Mouse (Mus musculus): ENCODE results near the gene Adamts9. TPM values are rescaled to one million over a fixed set of nuclear protein-coding genes. Genes with fewer than 3 reads are reported as not detected.

The Adamts9 gene
- polyA plus RNA-seq (2015; fragmentation: Nextera tagmentation; extraction: Ambion mirVana): 9.8 and 11.2 TPM in 2 replicates

DNA sequence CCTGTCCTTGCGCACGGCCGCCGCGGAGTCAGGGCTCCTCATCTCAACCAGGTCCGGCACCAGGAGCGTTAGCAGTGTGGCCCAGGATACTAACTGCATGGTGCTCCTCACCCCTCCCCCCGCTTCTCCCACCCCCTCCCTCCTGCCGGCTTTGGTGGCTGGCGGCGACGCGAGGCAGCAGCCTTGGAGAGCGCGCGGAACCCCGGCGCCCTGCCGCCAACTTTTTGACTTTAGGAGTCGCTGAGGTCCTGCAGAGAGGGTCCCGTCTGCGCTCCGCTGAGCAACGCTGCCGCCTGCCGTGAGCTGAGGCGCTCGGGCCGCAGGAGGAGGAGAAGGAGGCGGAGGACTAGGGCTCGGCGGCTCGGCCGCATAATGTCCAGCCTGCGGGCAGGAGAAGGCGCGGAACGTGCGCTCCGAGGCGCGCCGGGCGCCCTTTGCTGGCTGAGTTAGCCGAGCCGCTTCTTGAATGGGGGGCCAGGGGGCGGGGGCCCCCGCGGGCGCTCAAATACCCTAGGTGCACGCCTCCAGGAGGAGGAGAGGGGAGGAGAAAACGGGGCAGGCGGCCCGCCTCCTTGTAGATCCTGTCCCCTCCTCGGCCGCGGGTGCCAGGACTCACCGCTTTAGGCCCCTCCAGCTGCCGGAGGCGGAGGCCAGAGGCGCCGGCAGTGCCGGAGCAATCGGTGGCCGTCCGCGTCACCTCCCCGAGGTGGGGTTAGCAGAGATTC, at the start of gene Adamts9:
TSS of gene Adamts9 (minus strand) at position 436 of the 725 bp plus-strand sequence.
- peak within 1 kb of the TSS; percentile 90 for H3K9ac ChIP-seq
- no peaks in the 10 kb centered on the region for H3K9me3 ChIP-seq
- peak within 1 kb of the TSS; percentile 97 for H3K27ac ChIP-seq
- H3K27me3 ChIP-seq: no peaks in the 10 kb centered on the region
- under 1% methylated on average over 67 of the region's 68 CpGs for WGBS
- peak; percentile 85 for ATAC-seq (ENCODE audit: borderline replicate concordance, extremely low read depth, low FRiP score, low TSS enrichment)
- no peaks in the 10 kb centered on the region for H3K36me3 ChIP-seq
- peak within 1 kb of the TSS; percentile 73 for H3K4me3 ChIP-seq
- H3K4me2 ChIP-seq: peak within 1 kb of the TSS; percentile 89
- peaks cover 22% of the 10 kb centered on the region for H3K4me1 ChIP-seq

DNA sequence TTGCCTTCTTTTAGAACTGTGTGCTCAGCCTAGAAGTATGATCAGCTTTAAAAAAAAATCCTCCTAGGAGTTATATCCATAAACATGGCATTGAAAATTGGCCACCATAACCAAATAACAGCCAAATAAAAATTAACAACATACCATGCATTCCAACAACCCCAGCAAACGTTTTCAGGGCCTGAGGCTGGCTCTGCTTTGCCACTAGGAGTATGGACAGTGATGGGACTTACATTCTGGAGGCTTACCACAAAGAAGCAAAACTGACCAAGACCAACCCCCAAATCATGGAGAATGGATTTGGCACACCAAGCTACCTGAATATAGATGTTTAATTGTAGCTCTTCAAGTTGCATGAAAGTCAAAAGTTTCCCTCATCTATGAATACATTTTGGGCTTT, 48.3 kb upstream of the Adamts9 start:
- H3K4me1 ChIP-seq: peaks cover 20% of the 10 kb centered on the region
- ATAC-seq (ENCODE audit: borderline replicate concordance, extremely low read depth, low FRiP score, low TSS enrichment): no peak
- H3K27me3 ChIP-seq: no peaks in the 10 kb centered on the region
- no peak overlapping the region for H3K4me3 ChIP-seq
- WGBS: 10% methylated on average over 1 of the region's 1 CpGs
- no peak overlapping the region for H3K4me2 ChIP-seq
- no peak overlapping the region for H3K9ac ChIP-seq
- H3K9me3 ChIP-seq: no peaks in the 10 kb centered on the region
- no peaks in the 10 kb centered on the region for H3K36me3 ChIP-seq
- no peak overlapping the region for H3K27ac ChIP-seq

DNA sequence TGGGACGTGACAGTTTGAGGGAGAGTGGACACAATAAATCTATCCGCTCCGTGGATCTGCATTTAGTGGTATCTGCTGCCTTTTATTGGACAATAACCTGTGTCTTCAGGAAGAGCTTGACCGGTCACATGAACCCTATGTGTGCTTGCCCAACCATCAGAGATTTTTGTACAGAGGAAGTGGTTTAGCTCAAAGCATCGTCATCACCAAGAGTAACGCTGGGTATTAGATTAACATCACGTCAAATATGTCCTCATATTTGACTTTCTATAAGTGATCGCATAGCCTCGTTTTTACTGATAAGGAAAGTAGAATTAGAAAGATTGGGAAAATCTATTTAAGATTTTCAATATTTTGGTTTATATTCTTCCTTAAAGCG, 45.3 kb upstream of the Adamts9 start:
- Histone ChIP-seq H3K27me3 (no peaks in the 10 kb centered on the region), H3K27ac (no peak overlapping the region), H3K36me3 (no peaks in the 10 kb centered on the region), H3K9me3 (no peaks in the 10 kb centered on the region), H3K9ac (no peak overlapping the region), H3K4me1 (peaks cover 20% of the 10 kb centered on the region), H3K4me2 (no peak overlapping the region), H3K4me3 (no peak overlapping the region)
- ATAC-seq (ENCODE audit: borderline replicate concordance, extremely low read depth, low FRiP score, low TSS enrichment): no peak
- WGBS: 64% methylated on average over 10 of the region's 10 CpGs

DNA sequence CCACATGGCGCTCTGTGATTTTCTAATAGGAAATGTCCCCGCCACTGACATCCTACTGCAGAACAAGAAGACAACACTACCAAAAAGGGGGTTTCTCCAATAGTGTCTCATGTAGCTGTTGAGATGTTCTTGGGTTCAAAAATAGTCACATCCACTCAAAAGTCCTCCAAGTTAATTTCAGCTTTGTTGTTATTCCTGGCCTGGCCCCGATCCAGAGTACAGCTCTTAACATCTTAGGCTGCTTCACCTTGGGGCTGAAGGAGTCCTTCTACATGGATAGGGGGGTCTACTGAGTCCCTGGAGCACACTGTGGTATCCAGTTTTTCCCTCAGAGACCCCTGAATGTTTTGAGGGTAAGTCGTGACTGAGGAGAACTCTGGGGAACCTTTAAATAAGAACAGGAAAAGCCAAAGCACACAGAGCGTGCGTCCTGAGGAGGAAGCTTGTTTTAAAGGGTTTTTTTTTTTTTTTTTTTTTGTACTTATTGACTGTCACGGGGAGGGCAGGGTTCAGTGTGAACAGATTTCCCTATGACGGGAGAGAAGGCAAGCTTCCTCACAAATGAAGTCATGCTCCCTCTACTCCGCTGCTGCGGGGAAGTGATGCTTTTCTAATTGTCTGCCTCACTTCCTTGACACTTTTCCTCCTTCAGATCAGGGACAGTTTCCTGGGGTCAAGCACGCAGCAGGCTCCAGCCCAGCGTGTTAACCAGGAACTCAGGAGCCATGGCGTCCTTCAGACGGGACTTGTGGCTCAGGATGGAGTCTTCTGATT, 44.7 kb upstream of the Adamts9 start:
- Histone ChIP-seq H3K27me3 (no peaks in the 10 kb centered on the region), H3K9ac (no peak overlapping the region), H3K27ac (no peak overlapping the region), H3K9me3 (no peaks in the 10 kb centered on the region), H3K4me2 (0 out of 2 replicates have a peak overlapping the region, but pooled peaks have one; percentile 4), H3K4me1 (peaks cover 22% of the 10 kb centered on the region), H3K36me3 (no peaks in the 10 kb centered on the region), H3K4me3 (no peak overlapping the region)
- ATAC-seq (ENCODE audit: borderline replicate concordance, extremely low read depth, low FRiP score, low TSS enrichment): no peak
- WGBS: 42% methylated on average over 14 of the region's 14 CpGs

DNA sequence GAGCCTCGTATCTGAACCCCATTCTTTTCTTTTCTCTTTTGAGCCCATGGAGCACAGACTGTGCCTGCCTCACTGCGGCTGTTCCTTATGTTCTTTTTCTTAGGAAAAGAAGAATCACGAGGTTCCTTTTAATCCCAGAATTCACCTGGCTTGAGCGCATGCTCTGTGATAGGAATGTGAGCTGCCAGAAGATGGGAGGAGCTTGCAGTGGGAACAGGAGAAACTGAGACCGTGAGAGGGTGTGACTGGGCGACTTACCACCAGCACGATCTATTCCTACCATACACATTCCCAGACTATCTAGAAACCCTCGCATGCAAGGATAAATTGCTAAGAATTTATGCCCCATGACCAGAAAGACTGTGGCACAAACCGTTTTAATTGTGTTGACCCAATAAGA, 44.1 kb upstream of the Adamts9 start:
- Histone ChIP-seq H3K27ac (no peak overlapping the region), H3K9ac (no peak overlapping the region), H3K4me3 (no peak overlapping the region), H3K4me2 (no peak overlapping the region), H3K36me3 (no peaks in the 10 kb centered on the region), H3K27me3 (no peaks in the 10 kb centered on the region), H3K9me3 (no peaks in the 10 kb centered on the region), H3K4me1 (peaks cover 22% of the 10 kb centered on the region)
- no peak for ATAC-seq (ENCODE audit: borderline replicate concordance, extremely low read depth, low FRiP score, low TSS enrichment)
- 77% methylated on average over 9 of the region's 9 CpGs for WGBS

DNA sequence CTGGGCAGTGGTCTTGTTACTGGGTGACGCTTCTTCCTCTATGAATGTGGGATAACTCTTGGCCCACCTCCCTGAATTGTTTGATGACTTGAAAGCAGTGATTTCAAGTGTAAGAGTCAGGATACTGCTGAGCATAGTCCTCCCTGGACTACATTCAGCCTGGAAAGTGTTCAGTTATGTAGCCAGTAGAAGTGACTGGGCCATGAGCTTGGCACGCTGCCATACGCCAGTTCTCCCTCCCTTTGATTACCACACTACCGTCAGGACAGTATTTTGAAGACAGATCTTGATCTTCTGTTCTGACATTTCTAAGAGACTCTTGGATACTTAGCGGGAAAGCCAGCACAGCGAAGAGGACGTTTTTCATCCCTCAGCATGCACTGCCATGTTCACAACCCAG, 40.1 kb upstream of the Adamts9 start:
- Histone ChIP-seq H3K27ac (no peak overlapping the region), H3K4me3 (no peak overlapping the region), H3K9ac (no peak overlapping the region), H3K4me2 (no peak overlapping the region), H3K36me3 (no peaks in the 10 kb centered on the region), H3K4me1 (peaks cover 9% of the 10 kb centered on the region), H3K9me3 (no peaks in the 10 kb centered on the region), H3K27me3 (no peaks in the 10 kb centered on the region)
- peak; percentile 69; the same call in 1 of the 2 replicates for ATAC-seq (ENCODE audit: borderline replicate concordance, extremely low read depth, low FRiP score, low TSS enrichment)
- WGBS: 42% methylated on average over 7 of the region's 7 CpGs

DNA sequence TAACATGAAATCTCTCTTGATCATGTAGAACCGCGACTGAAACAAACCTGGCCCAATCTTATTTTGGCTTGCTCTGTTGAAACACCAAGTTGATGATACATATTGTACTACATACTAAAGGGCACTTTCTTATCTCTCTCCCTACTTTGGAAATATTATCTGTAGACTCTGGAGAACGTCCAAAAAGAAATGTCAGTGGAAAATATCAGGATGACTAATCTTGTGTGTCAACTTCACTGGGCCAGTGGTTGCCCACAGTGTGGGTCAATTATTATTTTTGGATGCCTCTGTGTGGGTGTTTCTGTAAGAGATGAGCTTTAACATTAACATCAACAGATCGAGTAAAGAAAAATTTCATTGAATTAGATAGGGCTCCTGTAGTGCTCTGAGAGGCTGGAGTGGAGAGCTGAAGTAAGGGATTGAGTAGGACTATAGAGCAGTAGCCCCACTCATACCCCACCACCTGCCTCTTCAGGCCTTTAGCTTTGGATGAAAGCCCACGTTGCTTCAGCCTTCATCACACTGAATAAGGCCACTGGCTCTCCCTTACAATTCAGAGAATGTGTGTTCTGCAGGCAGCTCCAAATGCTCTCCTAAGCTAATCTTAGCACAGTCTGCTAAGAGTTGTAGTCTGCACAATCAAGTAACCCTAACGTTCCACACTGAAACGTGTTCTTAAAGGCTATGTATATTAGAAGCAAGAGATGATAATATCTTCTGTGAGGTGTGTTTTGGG, 38.3 kb upstream of the Adamts9 start:
- H3K27me3 ChIP-seq: no peaks in the 10 kb centered on the region
- 71% methylated on average over 7 of the region's 7 CpGs for WGBS
- H3K4me3 ChIP-seq: no peak overlapping the region
- no peaks in the 10 kb centered on the region for H3K9me3 ChIP-seq
- H3K9ac ChIP-seq: no peak overlapping the region
- H3K36me3 ChIP-seq: no peaks in the 10 kb centered on the region
- no peak overlapping the region for H3K27ac ChIP-seq
- no peak for ATAC-seq (ENCODE audit: borderline replicate concordance, extremely low read depth, low FRiP score, low TSS enrichment)
- no peak overlapping the region for H3K4me2 ChIP-seq
- 0 out of 2 replicates have a peak, but pooled peaks cover 3% of the 10 kb centered on the region for H3K4me1 ChIP-seq

DNA sequence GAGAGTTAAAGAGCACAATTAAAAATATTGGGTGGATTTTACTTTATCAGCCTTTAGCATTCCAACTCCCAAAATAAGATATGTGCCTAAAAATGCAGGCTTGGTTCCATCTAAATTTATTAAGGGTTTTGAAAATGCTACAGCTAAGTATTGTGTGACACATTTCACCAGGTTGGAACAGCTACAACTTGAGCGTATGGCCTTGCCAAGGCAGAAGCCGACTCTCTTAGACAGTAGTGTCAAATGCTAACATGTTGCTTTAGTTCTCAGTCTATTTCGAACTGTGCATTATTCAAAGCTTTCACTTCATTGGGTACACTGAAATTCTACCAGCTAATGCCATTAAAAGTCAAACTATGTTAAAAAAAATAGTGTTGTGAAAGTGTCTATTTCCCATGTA, 30.0 kb upstream of the Adamts9 start:
- Histone ChIP-seq H3K4me1 (peaks cover 8% of the 10 kb centered on the region), H3K27ac (no peak overlapping the region), H3K27me3 (no peaks in the 10 kb centered on the region), H3K4me2 (no peak overlapping the region), H3K36me3 (no peaks in the 10 kb centered on the region), H3K9ac (no peak overlapping the region), H3K4me3 (no peak overlapping the region), H3K9me3 (no peaks in the 10 kb centered on the region)
- WGBS: 83% methylated on average over 3 of the region's 3 CpGs
- ATAC-seq (ENCODE audit: borderline replicate concordance, extremely low read depth, low FRiP score, low TSS enrichment): no peak

DNA sequence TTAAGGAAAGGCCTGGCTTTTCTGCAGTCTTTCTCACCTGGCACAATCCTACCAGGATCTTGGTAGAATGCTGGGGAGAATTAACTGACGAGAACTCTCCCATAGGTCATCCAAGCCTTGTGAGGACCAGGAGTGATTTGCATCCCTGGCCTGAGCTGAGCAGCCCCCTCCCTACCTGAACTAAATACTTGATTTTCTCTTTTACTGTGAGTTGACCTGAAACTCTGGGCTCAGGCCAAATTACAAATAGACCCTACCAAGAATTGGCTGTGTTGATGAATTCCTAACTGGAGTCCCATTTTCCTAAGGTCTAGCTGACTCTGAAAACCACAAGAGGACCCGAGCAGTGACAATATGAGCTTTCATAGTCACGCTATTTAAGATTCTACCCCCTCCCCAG, 25.4 kb upstream of the Adamts9 start:
- peak overlapping the region; percentile 60 for H3K27ac ChIP-seq
- ATAC-seq (ENCODE audit: borderline replicate concordance, extremely low read depth, low FRiP score, low TSS enrichment): no peak
- WGBS: 52% methylated on average over 3 of the region's 3 CpGs
- H3K27me3 ChIP-seq: no peaks in the 10 kb centered on the region
- no peak overlapping the region for H3K9ac ChIP-seq
- no peaks in the 10 kb centered on the region for H3K9me3 ChIP-seq
- H3K4me2 ChIP-seq: no peak overlapping the region
- no peak overlapping the region for H3K4me3 ChIP-seq
- H3K36me3 ChIP-seq: no peaks in the 10 kb centered on the region
- H3K4me1 ChIP-seq: peaks cover 11% of the 10 kb centered on the region

DNA sequence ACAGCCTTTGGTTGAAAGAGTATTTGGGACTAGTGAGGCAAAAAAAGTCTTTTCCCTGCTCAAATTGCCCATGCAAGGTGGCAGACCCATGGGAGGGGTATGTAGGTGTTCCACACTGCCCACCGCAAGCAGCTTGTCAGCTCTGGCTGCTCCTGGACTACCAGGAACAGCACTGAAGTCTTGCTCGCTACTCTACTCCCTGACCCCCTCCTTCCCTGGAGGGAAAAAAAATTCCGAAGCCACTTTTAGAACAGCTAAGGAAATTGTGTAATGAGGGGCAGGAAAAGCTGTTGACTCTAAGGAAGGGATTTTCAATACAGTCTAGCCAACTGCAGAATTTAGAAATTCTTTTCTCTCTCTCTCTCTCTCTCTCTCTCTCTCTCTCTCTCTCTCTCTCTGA, 24.9 kb upstream of the Adamts9 start:
- Histone ChIP-seq H3K9ac (no peak overlapping the region), H3K27me3 (no peaks in the 10 kb centered on the region), H3K9me3 (no peaks in the 10 kb centered on the region), H3K27ac (peak overlapping the region; percentile 60; the same call in 1 of the 2 replicates), H3K4me3 (no peak overlapping the region), H3K4me2 (no peak overlapping the region), H3K36me3 (no peaks in the 10 kb centered on the region), H3K4me1 (peaks cover 11% of the 10 kb centered on the region)
- no peak for ATAC-seq (ENCODE audit: borderline replicate concordance, extremely low read depth, low FRiP score, low TSS enrichment)
- 47% methylated on average over 3 of the region's 3 CpGs for WGBS

DNA sequence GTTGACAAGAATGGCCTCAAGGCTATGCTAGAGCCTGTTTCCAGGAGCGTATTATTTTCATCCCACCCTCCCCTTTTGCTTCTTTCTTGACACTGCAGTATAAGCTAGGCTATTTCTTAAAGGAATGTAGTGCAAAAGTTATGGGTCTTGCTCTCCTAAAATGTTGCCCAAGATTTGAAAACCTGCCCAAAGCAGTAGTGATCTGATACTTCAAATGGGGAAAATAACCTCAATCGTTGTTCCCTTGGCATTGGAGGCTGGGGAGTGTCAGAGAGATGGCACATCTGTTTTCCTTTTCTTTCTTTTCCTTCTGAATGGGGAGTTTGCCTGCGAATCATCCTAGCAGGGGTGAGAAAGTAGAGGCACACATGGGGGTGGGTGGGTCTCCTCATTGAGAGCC, 19.7 kb upstream of the Adamts9 start:
- H3K9ac ChIP-seq: no peak overlapping the region
- H3K9me3 ChIP-seq: no peaks in the 10 kb centered on the region
- no peak overlapping the region for H3K4me3 ChIP-seq
- no peaks in the 10 kb centered on the region for H3K4me1 ChIP-seq
- no peaks in the 10 kb centered on the region for H3K27me3 ChIP-seq
- H3K27ac ChIP-seq: no peak overlapping the region
- no peak for ATAC-seq (ENCODE audit: borderline replicate concordance, extremely low read depth, low FRiP score, low TSS enrichment)
- no peaks in the 10 kb centered on the region for H3K36me3 ChIP-seq
- WGBS: 66% methylated on average over 3 of the region's 3 CpGs
- H3K4me2 ChIP-seq: no peak overlapping the region

DNA sequence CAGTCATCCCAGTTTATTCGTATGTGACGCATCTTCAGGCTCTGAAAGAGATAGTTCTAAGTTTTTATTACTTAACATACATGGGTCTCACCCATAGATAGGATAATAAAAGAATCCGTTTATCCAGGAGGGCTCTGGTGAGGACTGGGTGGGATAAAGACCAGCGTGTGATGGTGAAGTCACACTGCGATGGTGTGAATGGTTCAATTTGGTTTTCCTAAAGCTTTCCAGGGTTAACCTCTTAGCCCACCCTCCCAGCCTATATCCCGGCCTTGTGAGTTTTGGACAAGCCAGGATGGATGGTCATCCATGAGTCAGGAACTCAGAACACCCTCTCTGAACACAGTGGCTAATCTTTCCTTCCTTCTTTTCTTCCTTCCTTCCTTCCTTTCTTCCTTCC, 17.7 kb upstream of the Adamts9 start:
- Histone ChIP-seq H3K36me3 (no peaks in the 10 kb centered on the region), H3K4me3 (no peak overlapping the region), H3K27ac (no peak overlapping the region), H3K27me3 (no peaks in the 10 kb centered on the region), H3K4me2 (no peak overlapping the region), H3K9ac (no peak overlapping the region), H3K4me1 (no peaks in the 10 kb centered on the region), H3K9me3 (no peaks in the 10 kb centered on the region)
- ATAC-seq (ENCODE audit: borderline replicate concordance, extremely low read depth, low FRiP score, low TSS enrichment): no peak
- WGBS: 86% methylated on average over 6 of the region's 6 CpGs

All from lung, embryonic 15.5 days (tissue).